Mouse (Mus musculus): Measurements from ENCODE around the gene Pus7l. TPM values are rescaled to one million over a fixed set of nuclear protein-coding genes. Genes with fewer than 3 reads are reported as not detected.

The Pus7l gene
- polyA plus RNA-seq (2017; shearing (Covaris generic)) = 6.0 TPM

GRCm38 (mm10) chr15:94543409-94544051, at the start of gene Pus7l, which contains the start of gene Irak4:
Pus7l (minus strand) TSS chr15:94543547.
Irak4 (plus strand) TSS chr15:94543643.

DNA sequence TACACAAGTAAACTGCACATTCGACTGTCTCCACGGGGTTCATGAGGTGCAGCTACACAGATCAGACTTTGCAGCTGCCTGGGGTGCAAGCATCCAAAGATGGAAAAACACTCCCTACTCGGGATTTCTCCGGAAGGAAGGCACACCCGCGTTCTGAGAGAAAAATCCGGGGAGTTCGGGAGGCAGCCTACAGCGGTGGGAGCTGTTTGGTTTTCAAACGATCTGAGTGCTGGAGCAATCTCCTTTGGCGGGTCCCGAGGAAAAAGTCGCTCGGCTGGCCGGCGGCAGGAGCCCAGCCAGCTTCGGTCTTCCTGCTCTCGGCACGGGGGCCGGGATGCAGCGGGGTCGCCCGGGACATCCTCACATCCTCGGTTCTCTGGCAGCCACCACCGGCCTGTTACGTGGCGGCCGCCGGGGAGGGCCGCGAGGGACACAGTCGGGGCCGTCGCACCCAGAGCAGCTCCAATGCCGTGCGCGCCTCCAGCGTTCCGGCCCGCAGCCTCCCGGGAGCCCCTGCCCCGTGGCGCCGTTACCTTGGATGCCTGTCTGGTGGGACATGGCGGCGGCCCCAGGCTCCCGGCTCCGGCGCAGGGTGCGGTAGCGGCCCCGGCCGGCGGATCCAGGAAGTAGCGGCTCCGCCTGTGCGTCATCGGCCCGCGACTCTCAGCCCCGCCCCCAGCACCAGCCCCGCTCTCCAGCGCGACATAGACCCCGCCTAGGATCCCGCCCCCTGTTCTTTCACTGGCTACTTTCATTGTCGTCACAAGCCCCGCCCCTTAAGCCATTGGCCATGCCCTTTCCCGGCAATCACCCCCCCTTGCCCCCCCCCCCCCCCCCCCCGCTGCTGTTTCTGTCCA, 46.1 kb upstream of the Pus7l start, which contains the start of gene Twf1:
TSS of gene Twf1 (minus strand) at position 671 of the 857 bp plus-strand sequence.

Other genes with a start within 250 kb of the Pus7l start
- gene Adamts20, start 78.1 kb downstream of the Pus7l start, polyA plus RNA-seq (2017; shearing (Covaris generic)) = not detected
- 14.3 TPM for gene Irak4, start 96 bp upstream of the Pus7l start, polyA plus RNA-seq (2017; shearing (Covaris generic))
- gene Twf1, start 46.3 kb upstream of the Pus7l start, polyA plus RNA-seq (2017; shearing (Covaris generic)) = 20.6 TPM
- not detected for gene Tmem117, start 85.7 kb upstream of the Pus7l start, polyA plus RNA-seq (2017; shearing (Covaris generic))